Mouse (Mus musculus): Measurements from ENCODE around the gene Taok3. TPM values are rescaled to one million over a fixed set of nuclear protein-coding genes. Genes with fewer than 3 reads are reported as not detected.

Taok3 gene
- polyA plus RNA-seq, 1 experiment from 2014 or later = 8.0 TPM

GRCm38 (mm10) chr5:117117716-117118115 lies 2.2 kb upstream of the Taok3 start:
- Histone ChIP-seq H3K36me3 (peaks cover 12% of the 10 kb centered on the region), H3K27me3 (peaks cover 22% of the 10 kb centered on the region), H3K9me3 (0 out of 2 replicates have a peak, but pooled peaks cover 2% of the 10 kb centered on the region), H3K4me3 (replicated peaks) (no peak overlapping the region), H3K9ac (replicated peaks) (no peak overlapping the region), H3K27ac (no peak overlapping the region), H3K4me2 (no peak overlapping the region), H3K4me1 (replicated peaks) (peaks cover 22% of the 10 kb centered on the region)
- WGBS = 72% methylated on average over 7 of the region's 7 CpGs
- ATAC-seq (ENCODE audit: insufficient number of reproducible peaks, insufficient read depth, low FRiP score, low TSS enrichment, low read depth) = no peak

- Histone ChIP-seq H3K27me3 (peaks cover 25% of the 10 kb centered on the region), H3K9me3 (0 out of 2 replicates have a peak, but pooled peaks cover 2% of the 10 kb centered on the region), H3K4me3 (replicated peaks) (no peak overlapping the region), H3K27ac (no peak overlapping the region), H3K36me3 (peaks cover 7% of the 10 kb centered on the region), H3K4me1 (replicated peaks) (peaks cover 22% of the 10 kb centered on the region), H3K4me2 (no peak overlapping the region), H3K9ac (replicated peaks) (no peak overlapping the region)
- no peak for ATAC-seq (ENCODE audit: insufficient number of reproducible peaks, insufficient read depth, low FRiP score, low TSS enrichment, low read depth)
- 85% methylated on average over 2 of the region's 2 CpGs for WGBS
Observed at GRCm38 (mm10) chr5:117118220-117118619, 1.7 kb upstream of the Taok3 start.

DNA sequence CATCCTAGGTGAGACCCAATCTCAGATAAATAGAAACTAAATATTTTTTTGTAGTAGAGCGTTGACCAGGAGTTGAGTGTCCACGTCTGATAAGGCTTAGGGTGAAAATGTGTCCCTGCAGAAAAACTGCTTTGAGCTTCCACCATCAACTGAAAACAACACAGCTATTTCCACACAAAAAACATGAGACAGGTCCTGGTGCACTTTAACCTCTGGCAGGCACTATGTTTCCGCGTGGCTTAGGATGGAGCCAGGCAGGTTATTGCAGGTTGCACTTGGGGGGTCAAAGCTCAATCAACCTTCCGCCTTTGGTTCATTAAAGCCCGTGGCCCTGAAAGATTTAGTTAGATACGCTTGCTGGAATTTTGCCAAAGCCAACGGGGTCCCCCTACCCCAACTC lies 1.1 kb upstream of the Taok3 start:
- Histone ChIP-seq H3K9me3 (no peaks in the 10 kb centered on the region), H3K4me1 (replicated peaks) (peaks cover 22% of the 10 kb centered on the region), H3K27ac (no peak overlapping the region), H3K4me2 (peak overlapping the region; percentile 90; the same call in 1 of the 2 replicates), H3K4me3 (replicated peaks) (no peak overlapping the region), H3K36me3 (peaks cover under 1% of the 10 kb centered on the region; the same call in 1 of the 2 replicates), H3K27me3 (peaks cover 25% of the 10 kb centered on the region), H3K9ac (replicated peaks) (no peak overlapping the region)
- 69% methylated on average over 8 of the region's 8 CpGs for WGBS
- no peak for ATAC-seq (ENCODE audit: insufficient number of reproducible peaks, insufficient read depth, low FRiP score, low TSS enrichment, low read depth)

GRCm38 (mm10) chr5:117120489-117121466 lies 849 bp downstream of the Taok3 start:
- Histone ChIP-seq H3K9ac (replicated peaks) (peak overlapping the region; percentile 69), H3K27ac (no peak overlapping the region), H3K4me1 (replicated peaks) (peaks cover 15% of the 10 kb centered on the region), H3K4me2 (peak overlapping the region; percentile 90), H3K36me3 (no peaks in the 10 kb centered on the region), H3K4me3 (replicated peaks) (peak overlapping the region; percentile 72), H3K9me3 (no peaks in the 10 kb centered on the region), H3K27me3 (peaks cover 25% of the 10 kb centered on the region)
- 1% methylated on average over 40 of the region's 40 CpGs for WGBS
- ATAC-seq (ENCODE audit: insufficient number of reproducible peaks, insufficient read depth, low FRiP score, low TSS enrichment, low read depth) = peak; percentile 22; the same call in 1 of the 2 replicates

- Histone ChIP-seq H3K27me3 (peaks cover 25% of the 10 kb centered on the region), H3K9ac (replicated peaks) (no peak overlapping the region), H3K36me3 (no peaks in the 10 kb centered on the region), H3K4me2 (0 out of 2 replicates have a peak overlapping the region, but pooled peaks have one; percentile 90), H3K4me3 (replicated peaks) (no peak overlapping the region), H3K4me1 (replicated peaks) (peaks cover 15% of the 10 kb centered on the region), H3K27ac (no peak overlapping the region), H3K9me3 (no peaks in the 10 kb centered on the region)
- 2% methylated on average over 2 of the region's 2 CpGs for WGBS
- ATAC-seq (ENCODE audit: insufficient number of reproducible peaks, insufficient read depth, low FRiP score, low TSS enrichment, low read depth) = no peak
Observed at GRCm38 (mm10) chr5:117121657-117122056, 1.7 kb downstream of the Taok3 start.

DNA sequence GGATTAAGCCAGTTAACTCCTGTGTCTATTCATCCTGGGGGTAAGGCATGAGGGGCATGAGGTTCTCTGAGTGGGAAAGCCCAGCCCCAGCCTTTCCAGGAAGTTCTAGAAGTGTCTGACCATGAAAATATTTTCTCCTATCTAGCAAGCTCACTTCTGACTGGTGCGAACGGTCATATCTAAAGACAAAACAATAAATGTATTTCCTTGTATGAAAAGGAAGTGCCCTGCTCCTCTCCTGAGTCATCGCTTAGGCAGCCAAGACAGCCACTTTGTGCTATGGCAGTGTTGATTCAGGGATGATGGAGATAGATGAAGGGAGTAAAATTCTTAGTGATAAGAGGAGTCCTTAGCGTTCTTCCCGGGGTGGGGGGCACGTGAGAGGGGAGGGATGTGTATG lies 3.2 kb downstream of the Taok3 start:
- peaks cover 25% of the 10 kb centered on the region for H3K27me3 ChIP-seq
- no peak overlapping the region for H3K9ac ChIP-seq (replicated peaks)
- peaks cover 15% of the 10 kb centered on the region for H3K4me1 ChIP-seq (replicated peaks)
- H3K36me3 ChIP-seq = no peaks in the 10 kb centered on the region
- no peak overlapping the region for H3K4me3 ChIP-seq (replicated peaks)
- H3K4me2 ChIP-seq = no peak overlapping the region
- 85% methylated on average over 6 of the region's 6 CpGs for WGBS
- no peaks in the 10 kb centered on the region for H3K9me3 ChIP-seq
- no peak overlapping the region for H3K27ac ChIP-seq
- ATAC-seq (ENCODE audit: insufficient number of reproducible peaks, insufficient read depth, low FRiP score, low TSS enrichment, low read depth) = no peak

GRCm38 (mm10) chr5:117123840-117124239 lies 3.9 kb downstream of the Taok3 start:
- Histone ChIP-seq H3K9me3 (no peaks in the 10 kb centered on the region), H3K27ac (no peak overlapping the region), H3K9ac (replicated peaks) (no peak overlapping the region), H3K36me3 (no peaks in the 10 kb centered on the region), H3K4me2 (no peak overlapping the region), H3K27me3 (peaks cover 25% of the 10 kb centered on the region), H3K4me1 (replicated peaks) (peaks cover 14% of the 10 kb centered on the region), H3K4me3 (replicated peaks) (no peak overlapping the region)
- ATAC-seq (ENCODE audit: insufficient number of reproducible peaks, insufficient read depth, low FRiP score, low TSS enrichment, low read depth) = no peak
- WGBS = 90% methylated on average over 4 of the region's 4 CpGs

GRCm38 (mm10) chr5:117125482-117126346 lies 5.8 kb downstream of the Taok3 start:
- no peak for ATAC-seq (ENCODE audit: insufficient number of reproducible peaks, insufficient read depth, low FRiP score, low TSS enrichment, low read depth)

DNA sequence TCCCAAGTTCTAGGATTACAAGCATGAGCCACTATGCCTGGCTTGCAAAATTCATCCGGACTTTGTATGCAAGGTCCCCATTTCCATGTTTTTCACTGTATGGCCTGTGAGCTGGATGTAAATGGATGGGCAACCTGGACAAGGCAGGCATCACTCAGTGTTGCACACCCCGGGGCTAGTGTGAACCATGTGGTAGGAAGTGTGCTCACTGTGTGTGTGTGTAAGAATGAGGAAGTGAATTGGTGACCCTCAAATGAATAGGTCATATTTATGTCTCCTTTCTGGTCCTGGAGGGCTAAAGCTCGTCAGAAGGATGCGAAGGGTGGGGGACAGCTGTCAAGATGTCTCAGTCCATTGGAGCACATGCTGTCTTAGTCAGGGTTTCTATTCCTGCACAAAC lies 7.1 kb downstream of the Taok3 start:
- 79% methylated on average over 4 of the region's 4 CpGs for WGBS
- Histone ChIP-seq H3K36me3 (no peaks in the 10 kb centered on the region), H3K4me2 (no peak overlapping the region), H3K4me3 (replicated peaks) (no peak overlapping the region), H3K4me1 (replicated peaks) (no peaks in the 10 kb centered on the region), H3K9ac (replicated peaks) (no peak overlapping the region), H3K27me3 (peaks cover 9% of the 10 kb centered on the region), H3K9me3 (no peaks in the 10 kb centered on the region), H3K27ac (no peak overlapping the region)
- no peak for ATAC-seq (ENCODE audit: insufficient number of reproducible peaks, insufficient read depth, low FRiP score, low TSS enrichment, low read depth)

More at GRCm38 (mm10) chr5:117125482-117126346, 5.8 kb downstream of the Taok3 start:
- Histone ChIP-seq H3K27ac (no peak overlapping the region), H3K9me3 (no peaks in the 10 kb centered on the region), H3K36me3 (no peaks in the 10 kb centered on the region), H3K4me1 (replicated peaks) (peaks cover 7% of the 10 kb centered on the region), H3K4me2 (no peak overlapping the region), H3K9ac (replicated peaks) (no peak overlapping the region), H3K27me3 (peaks cover 21% of the 10 kb centered on the region), H3K4me3 (replicated peaks) (no peak overlapping the region)
- 78% methylated on average over 16 of the region's 16 CpGs for WGBS

GRCm38 (mm10) chr5:117130726-117131125 lies 10.8 kb downstream of the Taok3 start:
- Histone ChIP-seq H3K27ac (no peak overlapping the region), H3K36me3 (no peaks in the 10 kb centered on the region), H3K9ac (replicated peaks) (no peak overlapping the region), H3K9me3 (no peaks in the 10 kb centered on the region), H3K4me2 (no peak overlapping the region), H3K27me3 (no peaks in the 10 kb centered on the region), H3K4me1 (replicated peaks) (peaks cover 8% of the 10 kb centered on the region), H3K4me3 (replicated peaks) (no peak overlapping the region)
- no peak for ATAC-seq (ENCODE audit: insufficient number of reproducible peaks, insufficient read depth, low FRiP score, low TSS enrichment, low read depth)
- WGBS = 94% methylated on average over 15 of the region's 15 CpGs
